8 mouse cellular contexts compared by ENCODE assay signal in the genomic region with DNA sequence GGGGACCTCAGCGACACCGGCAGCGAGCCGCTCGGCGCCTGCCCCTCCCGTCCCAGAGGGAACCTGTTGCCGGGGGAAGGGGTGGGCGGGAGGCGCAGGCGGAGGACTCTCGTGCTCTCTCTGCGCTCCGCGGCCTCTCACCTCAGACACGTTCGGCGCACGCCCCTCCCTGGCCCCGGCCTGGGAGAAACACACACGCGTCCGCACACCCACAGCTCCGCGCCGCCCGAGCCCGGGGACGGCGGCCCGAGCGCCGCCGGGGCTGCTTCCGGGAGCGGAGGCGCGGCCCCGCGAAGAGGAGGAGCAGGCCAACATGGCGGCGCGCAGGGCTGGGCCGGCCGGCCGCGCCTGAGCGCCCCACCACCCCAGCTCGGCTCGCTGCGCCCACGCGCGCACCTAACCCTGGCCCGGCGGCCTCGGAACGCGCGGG. TPM values are rescaled to one million over a fixed set of nuclear protein-coding genes. Genes with fewer than 3 reads are reported as not detected.
A peak's percentile ranks its signal among the peaks of the same experiment; 100 is the strongest.
DNase-seq lines count a peak whose midpoint lies in the region; ATAC-seq lines count a peak whose summit lies in the region.

A gene (plus strand): TSS at position 293 of the 430 bp plus-strand sequence.

- intact Hi-C loops in gastrocnemius, postnatal 36 days (cut with DNase I): loop anchor here (5.0 kb wide), 1 partner anchor 54 kb away; no protein-coding TSS in a partner anchor
- intact Hi-C loops in left cerebral cortex, postnatal 36 days (cut with DNase I): loop anchor here (2.0 kb wide), 1 partner anchor 87 kb away; no protein-coding TSS in a partner anchor

- H3K4me1 ChIP-seq in intestine, embryonic 14.5 days (replicated peaks; ENCODE audit: control insufficient read depth, insufficient read depth, low read length): peaks cover 28% of the 10 kb centered on the region

- no peaks in the 10 kb centered on the region for H3K9me3 ChIP-seq in intestine, embryonic 14.5 days (ENCODE audit: control insufficient read depth, low read length)

- DNase-seq in adrenal gland, adult 18-20 months (ENCODE audit: low spot score in 2 of 2): peak in 1 of 2 experiments; percentile 78
- peak; percentile 48 for DNase-seq in embryo, embryonic 11.5 days (ENCODE audit: low read depth, low spot score)
- peak in 1 of 2 experiments; percentile 56 for DNase-seq in gastrocnemius, postnatal 36 days
- peak; percentile 86 for DNase-seq in intestine, embryonic 14.5 days (ENCODE audit: low spot score)
- peak; percentile 73 to 86 for DNase-seq in left cerebral cortex, postnatal 36 days (ENCODE audit: low spot score in 2 of 2)
- peak; percentile 63 for DNase-seq in mesoderm, embryonic 11.5 days (ENCODE audit: low read depth, low spot score)
- peak; percentile 64 for DNase-seq in right cerebral cortex, postnatal 14 days
- peak; percentile 70 for DNase-seq in urinary bladder, postnatal 25 days (ENCODE audit: low spot score)

- H3K4me2 ChIP-seq in intestine, embryonic 14.5 days (ENCODE audit: low read length): peak within 1 kb of the TSS; percentile 73

- H3K27me3 ChIP-seq in intestine, embryonic 14.5 days (replicated peaks; ENCODE audit: control insufficient read depth, insufficient read depth, low read length): no peaks in the 10 kb centered on the region

- peak; percentile 90 for ATAC-seq in intestine, embryonic 14.5 days (replicated peaks; ENCODE audit: low FRiP score, low TSS enrichment, low read depth)

- H3K27ac ChIP-seq in intestine, embryonic 14.5 days (ENCODE audit: low read depth): peak within 1 kb of the TSS; percentile 87

- H3K36me3 ChIP-seq in intestine, embryonic 14.5 days (ENCODE audit: control insufficient read depth, insufficient read depth, low read length): 0 out of 2 replicates have a peak, but pooled peaks cover 8% of the 10 kb centered on the region

- 0% methylated on average over 52 of the region's 60 CpGs for WGBS in intestine, embryonic 14.5 days

- H3K9ac ChIP-seq in intestine, embryonic 14.5 days (ENCODE audit: low read length): peak within 1 kb of the TSS; percentile 92

- peak within 1 kb of the TSS; percentile 99 for H3K4me3 ChIP-seq in intestine, embryonic 14.5 days (ENCODE audit: low read depth, low read length)

RNA-seq across cellular contexts. Expression of the gene that starts here (rescaled TPM):
- 10 to 100 TPM; 35.2 to 36.6 TPM for total RNA-seq in adrenal gland, adult 18-20 months (2021)
- 10 to 100 TPM; 50.5 to 52.6 TPM for total RNA-seq in gastrocnemius, postnatal 36 days (2021)
- 12.4 and 14.0 TPM in 2 replicates for polyA plus RNA-seq in intestine, embryonic 14.5 days (2014; fragmentation: Nextera tagmentation; extraction: Ambion mirVana)
- total RNA-seq in left cerebral cortex, postnatal 36 days (2021): 10 to 100 TPM; 37.4 to 42.1 TPM
